Mouse (Mus musculus) neural tube, embryonic 15.5 days (tissue): Measurements from ENCODE around the gene Misp. TPM values are rescaled to one million over a fixed set of nuclear protein-coding genes. Genes with fewer than 3 reads are reported as not detected.

ENCODE experiments used
- microRNA-seq: library from miRNA; unstranded; fragments of <30 nt; microRNA quantifications from one replicate; pipeline ENCODE4, GENCODE M21; 2017
- polyA plus RNA-seq: library from polyadenylated mRNA; unstranded; fragments of >200 nt; fragmentation: Nextera tagmentation; extraction: Ambion mirVana; gene quantifications from 2 replicates; pipeline ENCODE4 v1.2.1, GENCODE M21; 2015

Misp gene
- polyA plus RNA-seq, 1 experiment from 2014 or later: 0.33 TPM

Small RNA genes lying within 50 kb of the gene (microRNA-seq; reads per million reads assigned to microRNA genes)
- gene Mir6910: not detected

Other genes starting within 250 kb of the Misp start
- 0.37 TPM in 1 of 2 replicates, not detected in the other for gene Theg, start 233.7 kb upstream of the Misp start, polyA plus RNA-seq
- 0.40 and 0.55 TPM in 2 replicates for gene C2cd4c, start 207.0 kb upstream of the Misp start, polyA plus RNA-seq
- gene Shc2, start 183.1 kb upstream of the Misp start, polyA plus RNA-seq: 24.7 and 28.9 TPM in 2 replicates
- gene Odf3l2, start 175.3 kb upstream of the Misp start, polyA plus RNA-seq: 0.14 and 0.17 TPM in 2 replicates
- gene Madcam1, start 156.4 kb upstream of the Misp start, polyA plus RNA-seq: 1.0 and 4.1 TPM in 2 replicates
- gene Tpgs1, start 151.6 kb upstream of the Misp start, polyA plus RNA-seq: 109 and 115 TPM in 2 replicates
- gene Cdc34, start 138.8 kb upstream of the Misp start, polyA plus RNA-seq: 83.0 and 83.4 TPM in 2 replicates
- gene Gzmm, start 132.0 kb upstream of the Misp start, polyA plus RNA-seq: 1.1 TPM in 2 replicates
- 958 and 1,001 TPM in 2 replicates for gene Bsg, start 116.5 kb upstream of the Misp start, polyA plus RNA-seq
- gene Hcn2, start 104.4 kb upstream of the Misp start, polyA plus RNA-seq: 2.0 and 3.0 TPM in 2 replicates
- 43.4 TPM in 2 replicates for gene Polrmt, start 74.4 kb upstream of the Misp start, polyA plus RNA-seq
- 2.7 and 3.4 TPM in 2 replicates for gene Fgf22, start 65.9 kb upstream of the Misp start, polyA plus RNA-seq
- gene Rnf126, start 54.0 kb upstream of the Misp start, polyA plus RNA-seq: 108 and 110 TPM in 2 replicates
- 2.6 and 4.5 TPM in 2 replicates for gene Fstl3, start 43.7 kb upstream of the Misp start, polyA plus RNA-seq
- 0.14 and 10.2 TPM in 2 replicates for gene Prss57, start 30.0 kb upstream of the Misp start, polyA plus RNA-seq
- 227 and 256 TPM in 2 replicates for gene Palm, start 27.4 kb upstream of the Misp start, polyA plus RNA-seq
- gene Ptbp1, start 33.4 kb downstream of the Misp start, polyA plus RNA-seq: 55.8 and 121 TPM in 2 replicates
- gene Prtn3, start 53.5 kb downstream of the Misp start, polyA plus RNA-seq: 9.0 and 9.5 TPM in 2 replicates
- 316 and 385 TPM in 2 replicates for gene Plppr3, start 53.6 kb downstream of the Misp start, polyA plus RNA-seq
- 0.31 and 0.50 TPM in 2 replicates for gene Elane, start 65.3 kb downstream of the Misp start, polyA plus RNA-seq
- gene Cfd, start 69.9 kb downstream of the Misp start, polyA plus RNA-seq: not detected in 2 replicates
- 44.9 and 46.7 TPM in 2 replicates for gene Med16, start 87.9 kb downstream of the Misp start, polyA plus RNA-seq
- 22.7 and 23.6 TPM in 2 replicates for gene Gm26602, start 89.9 kb downstream of the Misp start, polyA plus RNA-seq
- 1.8 and 2.8 TPM in 2 replicates for gene Kiss1r, start 96.0 kb downstream of the Misp start, polyA plus RNA-seq
- 264 and 288 TPM in 2 replicates for gene R3hdm4, start 100.2 kb downstream of the Misp start, polyA plus RNA-seq
- 2.4 and 5.1 TPM in 2 replicates for gene Arid3a, start 106.1 kb downstream of the Misp start, polyA plus RNA-seq
- 94.4 and 104 TPM in 2 replicates for gene Wdr18, start 139.2 kb downstream of the Misp start, polyA plus RNA-seq
- gene Grin3b, start 149.7 kb downstream of the Misp start, polyA plus RNA-seq: 0.32 and 0.33 TPM in 2 replicates
- 21.3 and 24.7 TPM in 2 replicates for gene Tmem259, start 163.3 kb downstream of the Misp start, polyA plus RNA-seq
- 31.6 and 76.4 TPM in 2 replicates for gene Cnn2, start 167.6 kb downstream of the Misp start, polyA plus RNA-seq
- gene Abca7, start 175.5 kb downstream of the Misp start, polyA plus RNA-seq: 5.2 and 5.6 TPM in 2 replicates
- gene Arhgap45, start 195.7 kb downstream of the Misp start, polyA plus RNA-seq: 2.0 and 13.7 TPM in 2 replicates
- gene Polr2e, start 218.8 kb downstream of the Misp start, polyA plus RNA-seq: 134 and 148 TPM in 2 replicates
- gene Gpx4, start 226.2 kb downstream of the Misp start, polyA plus RNA-seq: 559 and 600 TPM in 2 replicates